Mouse (Mus musculus): Measurements from ENCODE around the gene Lrig2. TPM values are rescaled to one million over a fixed set of nuclear protein-coding genes. Genes with fewer than 3 reads are reported as not detected.

The Lrig2 gene
- total RNA-seq, 1 experiment from 2014 or later = 15.1 TPM

Other genes with a start within 250 kb of the Lrig2 start
- 82.4 and 85.1 TPM in 2 replicates for gene Slc16a1, start 126.8 kb upstream of the Lrig2 start, total RNA-seq (2017)